Comparison of ENCODE assay signal across 14 mouse cellular contexts in genomic region chr8:72504637-72505314, GRCm38 (mm10). TPM values are rescaled to one million over a fixed set of nuclear protein-coding genes. Genes with fewer than 3 reads are reported as not detected.
DNase-seq lines count a peak whose midpoint lies in the region; ATAC-seq and TF ChIP-seq lines count a peak whose summit lies in the region.
"Had no signal": no experiment of that assay in that cellular context is flagged by ENCODE, and none has a peak within 500 bp of the region (broad histone marks: within the 10 kb centered on the region; RNA-seq: fewer than 3 reads in every experiment).

No protein-coding gene starts in this region.

- no peak overlapping the region for H3K4me3 ChIP-seq in hindbrain, embryonic 16.5 days (ENCODE audit: low read length)
- H3K4me3 ChIP-seq in hindbrain, embryonic 12.5 days, result no peak overlapping the region
- no peak overlapping the region for H3K4me3 ChIP-seq in cerebellum, adult 2 months (replicated peaks; ENCODE audit: insufficient read depth, low read depth, low read length)
- H3K4me3 ChIP-seq in liver, embryonic 14.5 days (ENCODE audit: insufficient read depth in 1 of 2, low read depth in 2 of 2, low read length in 2 of 2), result no peak overlapping the region
- H3K4me3 ChIP-seq: hindbrain, embryonic 10.5 days; neural tube, embryonic 12.5 days had no signal

- peaks cover 8% of the 10 kb centered on the region for H3K4me1 ChIP-seq in hindbrain, embryonic 16.5 days (ENCODE audit: control insufficient read depth, insufficient read depth, low read depth, low read length)
- 0 out of 2 replicates have a peak, but pooled peaks cover 3% of the 10 kb centered on the region for H3K4me1 ChIP-seq in hindbrain, embryonic 12.5 days
- peaks cover 66% of the 10 kb centered on the region for H3K4me1 ChIP-seq in cerebellum, adult 2 months (ENCODE audit: control insufficient read depth, insufficient read depth, low read length)
- H3K4me1 ChIP-seq in liver, embryonic 14.5 days (replicated peaks; ENCODE audit: control insufficient read depth in 2 of 2, insufficient read depth in 2 of 2, low read length in 1 of 2), result peaks cover 18 to 27% of the 10 kb centered on the region in 2 experiments
- H3K4me1 ChIP-seq: hindbrain, embryonic 10.5 days; neural tube, embryonic 12.5 days had no signal

- no peak overlapping the region for H3K9ac ChIP-seq in hindbrain, embryonic 16.5 days (ENCODE audit: low read depth, low read length)
- no peak overlapping the region for H3K9ac ChIP-seq in hindbrain, embryonic 12.5 days
- peak overlapping the region; percentile 13; the same call in 1 of the 2 replicates for H3K9ac ChIP-seq in liver, embryonic 14.5 days (replicated peaks)
- H3K9ac ChIP-seq: neural tube, embryonic 12.5 days had no signal

- no peaks in the 10 kb centered on the region for H3K27me3 ChIP-seq in hindbrain, embryonic 16.5 days (replicated peaks; ENCODE audit: control insufficient read depth, insufficient read depth, low read length)
- H3K27me3 ChIP-seq in hindbrain, embryonic 12.5 days, result no peaks in the 10 kb centered on the region
- no peaks in the 10 kb centered on the region for H3K27me3 ChIP-seq in cerebellum, adult 2 months (ENCODE audit: control insufficient read depth, insufficient read depth, low read length)
- no peaks in the 10 kb centered on the region for H3K27me3 ChIP-seq in liver, embryonic 14.5 days (ENCODE audit: control insufficient read depth, insufficient read depth, low read length)
- H3K27me3 ChIP-seq: neural tube, embryonic 12.5 days had no signal

- no peak for TF ChIP-seq POLR2A in cerebellum, adult 2 months (IDR thresholded peaks at IDR 0.05; ENCODE audit: borderline replicate concordance, insufficient read depth, low read length)

- H3K4me2 ChIP-seq in hindbrain, embryonic 16.5 days (ENCODE audit: low read length), result no peak overlapping the region
- H3K4me2 ChIP-seq in hindbrain, embryonic 12.5 days (replicated peaks), result no peak overlapping the region
- H3K4me2 ChIP-seq in liver, embryonic 14.5 days (ENCODE audit: low read depth), result no peak overlapping the region; the same call in 1 of the 2 replicates
- H3K4me2 ChIP-seq: neural tube, embryonic 12.5 days had no signal

- no peak for TF ChIP-seq EP300 in liver, embryonic 14.5 days (IDR thresholded peaks at IDR 0.05; ENCODE audit: low read depth)

- TF ChIP-seq CTCF in cerebellum, adult 2 months (IDR thresholded peaks at IDR 0.05; ENCODE audit: borderline replicate concordance, insufficient read depth, low read depth, low read length), result peak; percentile 18; the same call in 1 of the 2 replicates
- TF ChIP-seq CTCF in liver, embryonic 14.5 days (IDR thresholded peaks at IDR 0.05; ENCODE audit: low read depth), result peak; percentile 27; the same call in 1 of the 2 replicates

- ATAC-seq in hindbrain, embryonic 16.5 days, result peak; percentile 3; the same call in 1 of the 2 replicates
- no peak for ATAC-seq in hindbrain, embryonic 12.5 days (ENCODE audit: low FRiP score)
- ATAC-seq in liver, embryonic 14.5 days (ENCODE audit: insufficient read depth), result 0 out of 2 replicates have a peak, but pooled peaks have one; percentile 29
- ATAC-seq: midbrain, embryonic 16.5 days had no signal

- no peaks in the 10 kb centered on the region for H3K36me3 ChIP-seq in hindbrain, embryonic 16.5 days (ENCODE audit: control insufficient read depth, insufficient read depth, low read length)
- H3K36me3 ChIP-seq in hindbrain, embryonic 12.5 days, result peaks cover 5% of the 10 kb centered on the region; the same call in 1 of the 2 replicates
- no peaks in the 10 kb centered on the region; the same call in 1 of the 2 replicates for H3K36me3 ChIP-seq in liver, embryonic 14.5 days (replicated peaks; ENCODE audit: control insufficient read depth, insufficient read depth, low read depth)
- H3K36me3 ChIP-seq: neural tube, embryonic 12.5 days had no signal

- H3K9me3 ChIP-seq in hindbrain, embryonic 16.5 days (ENCODE audit: control insufficient read depth, low read length), result no peaks in the 10 kb centered on the region
- H3K9me3 ChIP-seq in hindbrain, embryonic 12.5 days (replicated peaks), result no peaks in the 10 kb centered on the region
- H3K9me3 ChIP-seq in liver, embryonic 14.5 days (ENCODE audit: control insufficient read depth, low read length), result no peaks in the 10 kb centered on the region
- H3K9me3 ChIP-seq: hindbrain, embryonic 10.5 days; neural tube, embryonic 12.5 days had no signal

- H3K27ac ChIP-seq in hindbrain, embryonic 16.5 days (ENCODE audit: low read depth, low read length), result 0 out of 2 replicates have a peak overlapping the region, but pooled peaks have one; percentile 52
- no peak overlapping the region for H3K27ac ChIP-seq in hindbrain, embryonic 12.5 days
- H3K27ac ChIP-seq in cerebellum, adult 2 months (ENCODE audit: insufficient read depth, low read length), result peak overlapping the region; percentile 25; the same call in 1 of the 2 replicates
- no peak overlapping the region for H3K27ac ChIP-seq in liver, embryonic 14.5 days
- H3K27ac ChIP-seq: hindbrain, embryonic 10.5 days; neural tube, embryonic 12.5 days had no signal

- peak; percentile 52 for DNase-seq in brain, adult 2 months (ENCODE audit: low read depth, low spot score)
- peak; percentile 66 to 75 for DNase-seq in cerebellum, adult 2 months
- no peak for DNase-seq in liver, embryonic 14.5 days (ENCODE audit: low read depth in 3 of 3, low spot score in 3 of 3)
- DNase-seq in Muller cell, postnatal 12 days (ENCODE audit: inconsistent ontology term), result no peak
- DNase-seq in right cerebral cortex, postnatal 25 days, result no peak
- DNase-seq: adrenal gland, postnatal 25 days; heart, adult 11 months; kidney, adult 2 months; thymus, adult 2 months had no signal

RNA-seq across cellular contexts. Expression of gene Slc35e1, which starts 12.4 kb away (rescaled TPM):
- 5.7 and 8.2 TPM in 2 replicates for polyA plus RNA-seq in hindbrain, embryonic 16.5 days (2015; fragmentation: Nextera tagmentation; extraction: Ambion mirVana)
- polyA plus RNA-seq in hindbrain, embryonic 12.5 days (2016; fragmentation: Nextera tagmentation; extraction: Ambion mirVana), result 22.2 and 27.8 TPM in 2 replicates
- 40.1 and 41.1 TPM in 2 replicates for polyA plus RNA-seq in cerebellum, adult 2 months (2012; rRNA removed)
- 7.9 and 8.9 TPM in 2 replicates for polyA plus RNA-seq in liver, embryonic 14.5 days (2012; rRNA removed)
- 4.1 and 4.3 TPM in 2 replicates for polyA plus RNA-seq in liver, embryonic 14.5 days (2014; fragmentation: Nextera tagmentation; extraction: Ambion mirVana)

RNA-seq across cellular contexts. Expression of gene Cherp, which starts 29.8 kb away (rescaled TPM):
- 40.0 and 62.2 TPM in 2 replicates for polyA plus RNA-seq in hindbrain, embryonic 16.5 days (2015; fragmentation: Nextera tagmentation; extraction: Ambion mirVana)
- 66.5 and 75.3 TPM in 2 replicates for polyA plus RNA-seq in hindbrain, embryonic 12.5 days (2016; fragmentation: Nextera tagmentation; extraction: Ambion mirVana)
- 54.5 and 65.5 TPM in 2 replicates for polyA plus RNA-seq in cerebellum, adult 2 months (2012; rRNA removed)
- polyA plus RNA-seq in liver, embryonic 14.5 days (2012; rRNA removed), result 25.4 and 28.8 TPM in 2 replicates
- 19.9 and 22.6 TPM in 2 replicates for polyA plus RNA-seq in liver, embryonic 14.5 days (2014; fragmentation: Nextera tagmentation; extraction: Ambion mirVana)

RNA-seq across cellular contexts. Expression of gene Med26, which starts 43.3 kb away (rescaled TPM):
- 15.5 and 17.3 TPM in 2 replicates for polyA plus RNA-seq in hindbrain, embryonic 16.5 days (2015; fragmentation: Nextera tagmentation; extraction: Ambion mirVana)
- 17.7 and 22.0 TPM in 2 replicates for polyA plus RNA-seq in hindbrain, embryonic 12.5 days (2016; fragmentation: Nextera tagmentation; extraction: Ambion mirVana)
- polyA plus RNA-seq in cerebellum, adult 2 months (2012; rRNA removed), result 9.6 and 10.3 TPM in 2 replicates
- polyA plus RNA-seq in liver, embryonic 14.5 days (2012; rRNA removed), result 4.6 TPM in 2 replicates
- 5.5 and 6.2 TPM in 2 replicates for polyA plus RNA-seq in liver, embryonic 14.5 days (2014; fragmentation: Nextera tagmentation; extraction: Ambion mirVana)

Comparison
In these comparisons a context has a peak if more than half of its experiments do, and no peak if none do; other contexts are left out.
1. H3K27ac ChIP-seq: peak in hindbrain, embryonic 16.5 days (single experiment) and cerebellum, adult 2 months (single experiment); none in hindbrain, embryonic 12.5 days (single experiment) and liver, embryonic 14.5 days (single experiment).
2. DNase-seq: peak in brain, adult 2 months (single experiment) and cerebellum, adult 2 months (2 of 2); none in liver, embryonic 14.5 days (0 of 3), Muller cell, postnatal 12 days (single experiment) and right cerebral cortex, postnatal 25 days (single experiment).